ENCODE assay signal across 29 mouse cellular contexts in the genomic region with DNA sequence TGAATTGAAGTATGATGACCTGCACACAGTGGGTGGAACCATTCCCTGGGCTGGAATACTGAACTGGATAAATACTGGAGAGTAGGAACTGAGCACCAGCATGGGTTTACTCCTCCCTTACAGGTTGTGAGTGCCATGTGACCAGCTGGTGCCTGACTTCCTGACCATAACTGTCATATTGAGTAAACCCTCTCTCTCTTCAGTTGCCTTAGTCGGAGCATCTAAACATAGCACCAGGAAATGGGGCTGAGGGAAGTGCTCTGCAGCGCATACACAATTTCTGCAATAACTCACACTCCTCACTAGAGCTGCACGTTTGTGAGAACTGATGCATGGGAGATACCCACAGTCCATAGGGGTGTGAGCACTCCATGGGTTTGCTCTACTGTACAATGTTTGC. TPM values are rescaled to one million over a fixed set of nuclear protein-coding genes. Genes with fewer than 3 reads are reported as not detected.
"Had no signal": no experiment of that assay in that cellular context is flagged by ENCODE, and none has a peak within 500 bp of the region (broad histone marks: within the 10 kb centered on the region; RNA-seq: fewer than 3 reads in every experiment).

No protein-coding gene starts in this region.

- H3K27me3 ChIP-seq: kidney, embryonic 15.5 days; limb, embryonic 12.5 days; limb, embryonic 15.5 days; midbrain, embryonic 12.5 days; midbrain, embryonic 15.5 days; neural tube, embryonic 13.5 days; stomach, embryonic 15.5 days had no signal

- H3K27ac ChIP-seq: kidney, embryonic 15.5 days; limb, embryonic 12.5 days; limb, embryonic 15.5 days; liver, embryonic 14.5 days; macrophage; midbrain, embryonic 12.5 days; midbrain, embryonic 15.5 days; neural tube, embryonic 13.5 days; stomach, embryonic 15.5 days had no signal

- H3K4me3 ChIP-seq: kidney, embryonic 15.5 days; limb, embryonic 12.5 days; limb, embryonic 15.5 days; midbrain, embryonic 12.5 days; midbrain, embryonic 15.5 days; myocyte; neural tube, embryonic 13.5 days; stomach, embryonic 15.5 days had no signal

- H3K4me2 ChIP-seq: kidney, embryonic 15.5 days; limb, embryonic 12.5 days; limb, embryonic 15.5 days; liver, embryonic 11.5 days; lung, embryonic 14.5 days; midbrain, embryonic 12.5 days; midbrain, embryonic 15.5 days; neural tube, embryonic 13.5 days; stomach, embryonic 15.5 days had no signal

- ATAC-seq: liver, postnatal 0 days; lung, postnatal 0 days; midbrain, embryonic 15.5 days had no signal

- DNase-seq: kidney, adult 11 months; kidney, adult 8-10 months; kidney, postnatal 10 days; kidney, postnatal 36 days; left cerebral cortex, postnatal 4 days; liver, postnatal 0 days; retina, postnatal 1 day; right cerebral cortex, postnatal 25 days; spleen, adult 18-20 months; thymus, postnatal 36 days had no signal

- H3K4me1 ChIP-seq: kidney, embryonic 15.5 days; limb, embryonic 12.5 days; limb, embryonic 15.5 days; midbrain, embryonic 12.5 days; midbrain, embryonic 15.5 days; neural tube, embryonic 13.5 days; stomach, embryonic 15.5 days had no signal

- H3K36me3 ChIP-seq: kidney, embryonic 15.5 days; limb, embryonic 12.5 days; limb, embryonic 15.5 days; midbrain, embryonic 12.5 days; midbrain, embryonic 15.5 days; neural tube, embryonic 13.5 days; stomach, embryonic 15.5 days had no signal

- H3K9me3 ChIP-seq: kidney, embryonic 15.5 days; limb, embryonic 12.5 days; limb, embryonic 15.5 days; midbrain, embryonic 12.5 days; midbrain, embryonic 15.5 days; neural tube, embryonic 13.5 days; stomach, embryonic 15.5 days had no signal

- H3K9ac ChIP-seq: kidney, embryonic 15.5 days; limb, embryonic 12.5 days; limb, embryonic 15.5 days; liver, embryonic 14.5 days; liver, postnatal 0 days; lung, embryonic 14.5 days; midbrain, embryonic 12.5 days; midbrain, embryonic 15.5 days; neural tube, embryonic 13.5 days; stomach, embryonic 15.5 days had no signal

RNA-seq across cellular contexts. Expression of gene 1700011L22Rik, which starts 9.1 kb away (rescaled TPM):
- total RNA-seq: layer of hippocampus, adult 8-10 months; layer of hippocampus, postnatal 10 days; left cerebral cortex, adult 8-10 months; left cerebral cortex, postnatal 14 days; left cerebral cortex, postnatal 4 days; monocyte, adult 5-6 weeks; neutrophil, adult 5-6 weeks had no signal
- polyA plus RNA-seq: kidney, embryonic 15.5 days; limb, embryonic 12.5 days; limb, embryonic 15.5 days; liver, embryonic 11.5 days; liver, embryonic 14.5 days; liver, postnatal 0 days; lung, embryonic 14.5 days; lung, postnatal 0 days; macrophage; midbrain, embryonic 12.5 days; midbrain, embryonic 15.5 days; myocyte; neural tube, embryonic 13.5 days; stomach, embryonic 15.5 days had no signal
